Mouse (Mus musculus): ENCODE measurements around the gene Rgs2. TPM values are rescaled to one million over a fixed set of nuclear protein-coding genes. Genes with fewer than 3 reads are reported as not detected.

The Rgs2 gene
- polyA plus RNA-seq, 1 experiment from 2014 or later, result 91.2 TPM

GRCm38 (mm10) chr1:143982085-143982764 is 21.7 kb downstream of the Rgs2 start:
- WGBS, result 44% methylated on average over 2 of the region's 2 CpGs
- TF ChIP-seq CTCF (IDR thresholded peaks at IDR 0.05; ENCODE audit: low read depth), result no peak
- Histone ChIP-seq H3K4me3 (ENCODE audit: low read depth, low read length) (no peak overlapping the region), H3K27me3 (replicated peaks; ENCODE audit: control insufficient read depth, insufficient read depth, low read length) (no peaks in the 10 kb centered on the region), H3K9ac (ENCODE audit: low read depth, low read length) (no peak overlapping the region), H3K4me1 (replicated peaks; ENCODE audit: control insufficient read depth, insufficient read depth, low read length) (no peaks in the 10 kb centered on the region), H3K36me3 (ENCODE audit: control insufficient read depth, insufficient read depth) (no peaks in the 10 kb centered on the region), H3K9me3 (ENCODE audit: control insufficient read depth) (no peaks in the 10 kb centered on the region), H3K4me2 (replicated peaks; ENCODE audit: low read depth) (no peak overlapping the region), H3K27ac (ENCODE audit: low read depth, low read length) (no peak overlapping the region)
- ATAC-seq, result no peak

GRCm38 (mm10) chr1:143980811-143981210 is 23.1 kb downstream of the Rgs2 start:
- Histone ChIP-seq H3K4me1 (replicated peaks; ENCODE audit: control insufficient read depth, insufficient read depth, low read length) (no peaks in the 10 kb centered on the region), H3K4me2 (replicated peaks; ENCODE audit: low read depth) (no peak overlapping the region), H3K9ac (ENCODE audit: low read depth, low read length) (no peak overlapping the region), H3K27ac (ENCODE audit: low read depth, low read length) (no peak overlapping the region), H3K27me3 (replicated peaks; ENCODE audit: control insufficient read depth, insufficient read depth, low read length) (no peaks in the 10 kb centered on the region), H3K9me3 (ENCODE audit: control insufficient read depth) (no peaks in the 10 kb centered on the region), H3K36me3 (ENCODE audit: control insufficient read depth, insufficient read depth) (no peaks in the 10 kb centered on the region), H3K4me3 (ENCODE audit: low read depth, low read length) (no peak overlapping the region)
- TF ChIP-seq CTCF (IDR thresholded peaks at IDR 0.05; ENCODE audit: low read depth), result no peak
- no peak for ATAC-seq

- no peak for ATAC-seq
- H3K27me3 ChIP-seq (replicated peaks; ENCODE audit: control insufficient read depth, insufficient read depth, low read length), result no peaks in the 10 kb centered on the region
- no peaks in the 10 kb centered on the region for H3K9me3 ChIP-seq (ENCODE audit: control insufficient read depth)
- H3K9ac ChIP-seq (ENCODE audit: low read depth, low read length), result no peak overlapping the region
- H3K27ac ChIP-seq (ENCODE audit: low read depth, low read length), result no peak overlapping the region
- TF ChIP-seq CTCF (IDR thresholded peaks at IDR 0.05; ENCODE audit: low read depth), result no peak
- no peaks in the 10 kb centered on the region for H3K36me3 ChIP-seq (ENCODE audit: control insufficient read depth, insufficient read depth)
- H3K4me1 ChIP-seq (replicated peaks; ENCODE audit: control insufficient read depth, insufficient read depth, low read length), result no peaks in the 10 kb centered on the region
- H3K4me3 ChIP-seq (ENCODE audit: low read depth, low read length), result no peak overlapping the region
- WGBS, result 83% methylated on average over 2 of the region's 2 CpGs
- no peak overlapping the region for H3K4me2 ChIP-seq (replicated peaks; ENCODE audit: low read depth)
These were observed 29.3 kb downstream of the Rgs2 start for GRCm38 (mm10) chr1:143974637-143975036.

- H3K9me3 ChIP-seq (ENCODE audit: control insufficient read depth), result no peaks in the 10 kb centered on the region
- ATAC-seq, result no peak
- no peaks in the 10 kb centered on the region for H3K36me3 ChIP-seq (ENCODE audit: control insufficient read depth, insufficient read depth)
- H3K9ac ChIP-seq (ENCODE audit: low read depth, low read length), result no peak overlapping the region
- 70% methylated on average over 3 of the region's 3 CpGs for WGBS
- H3K27ac ChIP-seq (ENCODE audit: low read depth, low read length), result no peak overlapping the region
- H3K4me3 ChIP-seq (ENCODE audit: low read depth, low read length), result no peak overlapping the region
- H3K4me1 ChIP-seq (replicated peaks; ENCODE audit: control insufficient read depth, insufficient read depth, low read length), result no peaks in the 10 kb centered on the region
- H3K4me2 ChIP-seq (replicated peaks; ENCODE audit: low read depth), result no peak overlapping the region
- no peaks in the 10 kb centered on the region for H3K27me3 ChIP-seq (replicated peaks; ENCODE audit: control insufficient read depth, insufficient read depth, low read length)
- TF ChIP-seq CTCF (IDR thresholded peaks at IDR 0.05; ENCODE audit: low read depth), result no peak
These were observed 41.7 kb downstream of the Rgs2 start for GRCm38 (mm10) chr1:143962301-143962700.

GRCm38 (mm10) chr1:143960340-143960739 is 43.6 kb downstream of the Rgs2 start:
- 79% methylated on average over 2 of the region's 2 CpGs for WGBS
- Histone ChIP-seq H3K9ac (ENCODE audit: low read depth, low read length) (no peak overlapping the region), H3K4me2 (replicated peaks; ENCODE audit: low read depth) (no peak overlapping the region), H3K4me1 (replicated peaks; ENCODE audit: control insufficient read depth, insufficient read depth, low read length) (no peaks in the 10 kb centered on the region), H3K27me3 (replicated peaks; ENCODE audit: control insufficient read depth, insufficient read depth, low read length) (no peaks in the 10 kb centered on the region), H3K4me3 (ENCODE audit: low read depth, low read length) (no peak overlapping the region), H3K27ac (ENCODE audit: low read depth, low read length) (no peak overlapping the region), H3K36me3 (ENCODE audit: control insufficient read depth, insufficient read depth) (no peaks in the 10 kb centered on the region), H3K9me3 (ENCODE audit: control insufficient read depth) (no peaks in the 10 kb centered on the region)
- TF ChIP-seq CTCF (IDR thresholded peaks at IDR 0.05; ENCODE audit: low read depth), result no peak
- ATAC-seq, result no peak

GRCm38 (mm10) chr1:143956090-143956489 is 47.9 kb downstream of the Rgs2 start:
- no peak overlapping the region for H3K4me3 ChIP-seq (ENCODE audit: low read depth, low read length)
- H3K4me2 ChIP-seq (replicated peaks; ENCODE audit: low read depth), result no peak overlapping the region
- H3K9ac ChIP-seq (ENCODE audit: low read depth, low read length), result no peak overlapping the region
- 60% methylated on average over 1 of the region's 1 CpGs for WGBS
- H3K9me3 ChIP-seq (ENCODE audit: control insufficient read depth), result no peaks in the 10 kb centered on the region
- no peak for TF ChIP-seq CTCF (IDR thresholded peaks at IDR 0.05; ENCODE audit: low read depth)
- ATAC-seq, result no peak
- no peaks in the 10 kb centered on the region for H3K36me3 ChIP-seq (ENCODE audit: control insufficient read depth, insufficient read depth)
- H3K27me3 ChIP-seq (replicated peaks; ENCODE audit: control insufficient read depth, insufficient read depth, low read length), result no peaks in the 10 kb centered on the region
- H3K27ac ChIP-seq (ENCODE audit: low read depth, low read length), result no peak overlapping the region
- H3K4me1 ChIP-seq (replicated peaks; ENCODE audit: control insufficient read depth, insufficient read depth, low read length), result no peaks in the 10 kb centered on the region

GRCm38 (mm10) chr1:143952841-143953240 is 51.1 kb downstream of the Rgs2 start:
- WGBS, result 62% methylated on average over 2 of the region's 2 CpGs
- no peak for ATAC-seq

More at GRCm38 (mm10) chr1:143952841-143953240, 51.1 kb downstream of the Rgs2 start:
- no peaks in the 10 kb centered on the region for H3K27me3 ChIP-seq (replicated peaks; ENCODE audit: control insufficient read depth, insufficient read depth, low read length)
- H3K4me1 ChIP-seq (replicated peaks; ENCODE audit: control insufficient read depth, insufficient read depth, low read length), result no peaks in the 10 kb centered on the region
- no peak overlapping the region for H3K27ac ChIP-seq (ENCODE audit: low read depth, low read length)
- no peak for TF ChIP-seq CTCF (IDR thresholded peaks at IDR 0.05; ENCODE audit: low read depth)
- H3K36me3 ChIP-seq (ENCODE audit: control insufficient read depth, insufficient read depth), result no peaks in the 10 kb centered on the region
- H3K9me3 ChIP-seq (ENCODE audit: control insufficient read depth), result no peaks in the 10 kb centered on the region
- no peak overlapping the region for H3K9ac ChIP-seq (ENCODE audit: low read depth, low read length)
- H3K4me3 ChIP-seq (ENCODE audit: low read depth, low read length), result no peak overlapping the region
- no peak overlapping the region for H3K4me2 ChIP-seq (replicated peaks; ENCODE audit: low read depth)

Other genes with a start within 250 kb of the Rgs2 start
- 3.4 and 3.9 TPM in 2 replicates for gene Trove2, start 227.1 kb downstream of the Rgs2 start, polyA plus RNA-seq (2015; fragmentation: Nextera tagmentation; extraction: Ambion mirVana)
- gene Uchl5, start 226.9 kb downstream of the Rgs2 start, polyA plus RNA-seq (2015; fragmentation: Nextera tagmentation; extraction: Ambion mirVana), result 65.7 and 68.0 TPM in 2 replicates
- 0.09 and 0.10 TPM in 2 replicates for gene Rgs13, start 173.2 kb upstream of the Rgs2 start, polyA plus RNA-seq (2015; fragmentation: Nextera tagmentation; extraction: Ambion mirVana)
- gene Rgs1, start 245.1 kb upstream of the Rgs2 start, polyA plus RNA-seq (2015; fragmentation: Nextera tagmentation; extraction: Ambion mirVana), result 11.8 and 13.7 TPM in 2 replicates

Data from intestine, postnatal 0 days (tissue).